Mouse (Mus musculus): ENCODE results near the gene Fbxo24. TPM values are rescaled to one million over a fixed set of nuclear protein-coding genes. Genes with fewer than 3 reads are reported as not detected.
A peak's percentile ranks its signal among the peaks of the same experiment; 100 is the strongest.
"Not testable (repeated sequence)": the region's sequence is repeated elsewhere in the genome, so short reads cannot be mapped to it uniquely, and the experiment has no call there.

Gene Fbxo24
- total RNA-seq, 4 experiments from 2014 or later: 0.20 to 0.29 TPM; not detected in 2

GRCm38 (mm10) chr5:137644484-137644883 lies 15.7 kb upstream of the Fbxo24 start:
- no peak for DNase-seq (ENCODE audit: low spot score in 2 of 2)

GRCm38 (mm10) chr5:137642886-137643285 lies 14.1 kb upstream of the Fbxo24 start:
- no peak for DNase-seq (ENCODE audit: low spot score in 2 of 2)

GRCm38 (mm10) chr5:137641054-137641453 lies 12.3 kb upstream of the Fbxo24 start, which contains the start of gene Sap25:
Gene Sap25 (plus strand): TSS chr5:137641334.
- no peak for DNase-seq (ENCODE audit: low spot score in 2 of 2)

- DNase-seq (ENCODE audit: low spot score in 2 of 2): no peak
Observed at GRCm38 (mm10) chr5:137639472-137639871, 10.7 kb upstream of the Fbxo24 start.

- DNase-seq (ENCODE audit: low spot score in 2 of 2): no peak
Observed at GRCm38 (mm10) chr5:137633397-137634084, 4.7 kb upstream of the Fbxo24 start.

- no peak for DNase-seq (ENCODE audit: low spot score in 2 of 2)
Observed at GRCm38 (mm10) chr5:137631591-137631990, 2.8 kb upstream of the Fbxo24 start.

- no peak for DNase-seq (ENCODE audit: low spot score in 2 of 2)
Observed at GRCm38 (mm10) chr5:137631171-137631570, 2.4 kb upstream of the Fbxo24 start.

- DNase-seq (ENCODE audit: low spot score in 2 of 2): no peak
Observed at GRCm38 (mm10) chr5:137630602-137631001, 1.8 kb upstream of the Fbxo24 start.

GRCm38 (mm10) chr5:137629906-137630545 lies 1.2 kb upstream of the Fbxo24 start:
- no peak for DNase-seq (ENCODE audit: low spot score in 2 of 2)

GRCm38 (mm10) chr5:137629306-137629721 lies 512 bp upstream of the Fbxo24 start:
- no peak for DNase-seq (ENCODE audit: low spot score in 2 of 2)

- no peak for DNase-seq (ENCODE audit: low spot score in 2 of 2)
Observed at GRCm38 (mm10) chr5:137627991-137628390, 811 bp downstream of the Fbxo24 start.

- DNase-seq (ENCODE audit: low spot score in 2 of 2): no peak
Observed at GRCm38 (mm10) chr5:137623937-137624530, 4.8 kb downstream of the Fbxo24 start.

GRCm38 (mm10) chr5:137615347-137615746 lies 13.5 kb downstream of the Fbxo24 start:
- DNase-seq (ENCODE audit: low spot score in 2 of 2): no peak

- DNase-seq (ENCODE audit: low spot score in 2 of 2): not testable (repeated sequence)
Observed at GRCm38 (mm10) chr5:137614921-137615320, 13.9 kb downstream of the Fbxo24 start.

- no peak for DNase-seq (ENCODE audit: low spot score in 2 of 2)
Observed at GRCm38 (mm10) chr5:137613550-137613949, 15.3 kb downstream of the Fbxo24 start, which contains the start of gene Pcolce. Gene Pcolce (minus strand): TSS chr5:137613784.

- no peak for DNase-seq (ENCODE audit: low spot score in 2 of 2)
Observed at GRCm38 (mm10) chr5:137613076-137613475, 15.7 kb downstream of the Fbxo24 start.

- peak; percentile 52 to 74 for DNase-seq (ENCODE audit: low spot score in 2 of 2)
Observed at GRCm38 (mm10) chr5:137611245-137611602, 17.6 kb downstream of the Fbxo24 start.

GRCm38 (mm10) chr5:137610548-137611244 lies 18.1 kb downstream of the Fbxo24 start:
- peak; percentile 79 to 81 for DNase-seq (ENCODE audit: low spot score in 2 of 2)

- no peak for DNase-seq (ENCODE audit: low spot score in 2 of 2)
Observed at GRCm38 (mm10) chr5:137610056-137610455, 18.7 kb downstream of the Fbxo24 start.

GRCm38 (mm10) chr5:137609292-137609691 lies 19.5 kb downstream of the Fbxo24 start:
- no peak for DNase-seq (ENCODE audit: low spot score in 2 of 2)

- no peak for DNase-seq (ENCODE audit: low spot score in 2 of 2)
Observed at GRCm38 (mm10) chr5:137608654-137609190, 20.1 kb downstream of the Fbxo24 start.
